Mouse (Mus musculus): ENCODE results near the gene Zfp518b. TPM values are rescaled to one million over a fixed set of nuclear protein-coding genes. Genes with fewer than 3 reads are reported as not detected.

The Zfp518b gene
- polyA plus RNA-seq (2014; fragmentation: Nextera tagmentation; extraction: Ambion mirVana), result 40.6 and 43.0 TPM in 2 replicates

DNA sequence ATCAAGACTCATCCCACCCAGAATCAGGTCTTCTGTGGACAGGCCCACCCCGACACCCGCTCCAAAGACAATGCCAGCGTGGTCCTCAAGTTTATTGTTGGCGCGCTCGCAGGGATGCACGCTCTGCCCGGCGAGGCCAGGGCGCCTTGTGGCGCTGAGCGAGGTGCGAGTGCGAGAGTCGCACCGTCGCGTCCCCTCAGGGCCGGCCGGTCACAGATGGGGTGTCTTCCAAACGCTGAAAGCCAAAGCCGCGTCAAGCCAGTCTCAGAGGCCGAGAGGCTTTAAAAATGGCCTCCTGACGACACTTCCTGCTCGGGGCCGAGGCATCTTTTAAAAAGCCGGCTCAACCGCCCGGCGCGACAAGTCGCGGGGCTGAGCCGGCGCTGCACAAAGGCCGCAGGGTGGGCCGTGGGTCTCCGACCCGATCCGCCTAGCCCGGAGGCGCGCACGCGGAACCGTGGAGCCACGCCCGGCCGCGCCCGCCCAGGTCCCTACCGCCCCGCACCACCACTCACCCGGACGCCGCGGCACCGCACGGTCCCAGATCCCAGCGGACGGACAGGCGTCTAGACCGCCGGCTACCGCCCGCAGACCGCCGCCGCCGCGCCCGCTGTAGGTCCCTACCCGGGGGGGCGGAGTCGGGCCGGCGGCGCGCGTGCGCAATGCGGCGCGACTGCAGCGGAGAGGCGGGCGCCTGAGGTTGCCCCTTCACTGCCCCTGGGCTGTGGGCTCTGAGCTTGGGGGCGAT is at the start of gene Zfp518b:
Gene Zfp518b (minus strand): TSS at position 663 of the 748 bp plus-strand sequence.
- peak; percentile 83 for DNase-seq (ENCODE audit: low spot score)
- Histone ChIP-seq H3K36me3 (replicated peaks; ENCODE audit: control insufficient read depth, insufficient read depth, low read depth, low read length) (peaks cover 13% of the 10 kb centered on the region), H3K4me1 (ENCODE audit: control insufficient read depth, insufficient read depth, low read length) (peaks cover 3% of the 10 kb centered on the region; the same call in 1 of the 2 replicates), H3K9ac (replicated peaks; ENCODE audit: low read length) (peak within 1 kb of the TSS; percentile 95), H3K4me3 (ENCODE audit: low read depth, low read length) (peak within 1 kb of the TSS; percentile 77), H3K27me3 (ENCODE audit: control insufficient read depth, insufficient read depth, low read length) (no peaks in the 10 kb centered on the region), H3K9me3 (replicated peaks; ENCODE audit: control insufficient read depth, low read length) (no peaks in the 10 kb centered on the region), H3K27ac (replicated peaks; ENCODE audit: low read depth, low read length) (peak within 1 kb of the TSS; percentile 78), H3K4me2 (ENCODE audit: low read depth, low read length) (peak within 1 kb of the TSS; percentile 74)
- WGBS, result under 1% methylated on average over 63 of the region's 89 CpGs
- peak; percentile 94 for ATAC-seq (replicated peaks; ENCODE audit: insufficient number of reproducible peaks, low FRiP score, low TSS enrichment, low read depth)

- Histone ChIP-seq H3K27me3 (ENCODE audit: control insufficient read depth, insufficient read depth, low read length) (no peaks in the 10 kb centered on the region), H3K27ac (replicated peaks; ENCODE audit: low read depth, low read length) (no peak overlapping the region), H3K4me3 (ENCODE audit: low read depth, low read length) (no peak overlapping the region), H3K36me3 (replicated peaks; ENCODE audit: control insufficient read depth, insufficient read depth, low read depth, low read length) (no peaks in the 10 kb centered on the region), H3K9me3 (replicated peaks; ENCODE audit: control insufficient read depth, low read length) (no peaks in the 10 kb centered on the region), H3K4me1 (ENCODE audit: control insufficient read depth, insufficient read depth, low read length) (no peaks in the 10 kb centered on the region), H3K9ac (replicated peaks; ENCODE audit: low read length) (no peak overlapping the region), H3K4me2 (ENCODE audit: low read depth, low read length) (no peak overlapping the region)
- DNase-seq (ENCODE audit: low spot score), result no peak
- WGBS, result 67% methylated on average over 11 of the region's 11 CpGs
- no peak for ATAC-seq (replicated peaks; ENCODE audit: insufficient number of reproducible peaks, low FRiP score, low TSS enrichment, low read depth)
These were observed 24.4 kb upstream of the Zfp518b start for GRCm38 (mm10) chr5:38708940-38709581.

DNA sequence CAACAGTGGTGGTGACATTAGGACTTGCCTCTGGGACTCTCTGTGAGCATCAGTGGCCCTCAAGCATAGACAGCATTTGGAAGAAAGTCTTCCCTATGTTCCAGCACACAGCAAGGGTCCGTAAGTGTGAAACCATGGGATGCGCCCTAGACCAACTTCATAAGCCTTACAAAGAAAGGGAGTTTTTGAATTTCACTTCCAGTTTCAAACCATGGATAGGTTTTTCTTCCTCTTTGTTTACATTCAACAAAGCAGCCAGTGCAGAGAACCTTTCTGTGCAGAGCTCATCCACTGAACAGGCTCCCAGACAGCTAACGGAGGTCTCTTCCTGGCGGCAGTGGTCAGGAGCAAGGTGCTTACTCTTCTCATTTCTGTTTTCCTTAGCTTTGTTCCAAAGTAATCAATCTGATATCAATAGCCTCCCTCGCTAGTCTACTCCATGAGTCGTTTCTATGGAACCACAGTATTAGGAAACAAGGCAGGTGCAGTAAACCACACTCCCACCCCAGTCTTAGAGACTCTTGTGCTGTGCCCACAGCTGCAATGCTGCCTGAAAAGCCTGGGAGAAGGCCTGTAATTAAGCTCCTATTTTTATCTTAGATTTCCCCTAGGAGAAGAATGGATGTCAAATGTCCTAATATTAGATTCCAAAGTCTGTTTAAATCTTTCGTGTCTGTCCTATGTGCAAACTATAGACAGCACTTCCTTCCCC is 22.9 kb upstream of the Zfp518b start:
- Histone ChIP-seq H3K27me3 (ENCODE audit: control insufficient read depth, insufficient read depth, low read length) (no peaks in the 10 kb centered on the region), H3K4me1 (ENCODE audit: control insufficient read depth, insufficient read depth, low read length) (no peaks in the 10 kb centered on the region), H3K27ac (replicated peaks; ENCODE audit: low read depth, low read length) (no peak overlapping the region), H3K4me2 (ENCODE audit: low read depth, low read length) (no peak overlapping the region), H3K4me3 (ENCODE audit: low read depth, low read length) (no peak overlapping the region), H3K9ac (replicated peaks; ENCODE audit: low read length) (no peak overlapping the region), H3K9me3 (replicated peaks; ENCODE audit: control insufficient read depth, low read length) (no peaks in the 10 kb centered on the region), H3K36me3 (replicated peaks; ENCODE audit: control insufficient read depth, insufficient read depth, low read depth, low read length) (no peaks in the 10 kb centered on the region)
- no peak for DNase-seq (ENCODE audit: low spot score)
- WGBS, result 85% methylated on average over 7 of the region's 7 CpGs
- ATAC-seq (replicated peaks; ENCODE audit: insufficient number of reproducible peaks, low FRiP score, low TSS enrichment, low read depth), result no peak

DNA sequence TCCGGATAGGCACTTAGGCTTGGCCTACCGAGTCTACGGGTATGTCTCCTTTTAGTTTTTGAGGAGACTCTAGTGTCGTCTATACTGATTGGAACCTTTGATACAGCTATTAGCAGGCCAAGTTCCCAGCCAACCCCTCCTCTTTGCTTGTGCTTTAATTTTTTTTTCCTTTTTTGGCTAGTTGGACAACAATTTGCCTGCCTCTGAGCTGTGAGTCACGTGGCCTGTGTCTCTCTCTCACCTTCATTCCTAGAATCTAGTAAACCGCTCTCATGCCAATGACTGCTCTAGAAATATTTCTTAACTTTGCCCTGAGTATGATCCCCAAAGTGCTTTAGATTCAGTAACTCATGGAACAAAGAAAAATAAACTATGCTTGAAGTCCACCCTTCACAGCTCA is 18.3 kb upstream of the Zfp518b start:
- H3K27me3 ChIP-seq (ENCODE audit: control insufficient read depth, insufficient read depth, low read length), result no peaks in the 10 kb centered on the region
- no peaks in the 10 kb centered on the region for H3K9me3 ChIP-seq (replicated peaks; ENCODE audit: control insufficient read depth, low read length)
- H3K4me3 ChIP-seq (ENCODE audit: low read depth, low read length), result no peak overlapping the region
- 88% methylated on average over 6 of the region's 6 CpGs for whole genome bisulfite sequencing
- DNase-seq (ENCODE audit: low spot score) (no peak), ATAC-seq (replicated peaks; ENCODE audit: insufficient number of reproducible peaks, low FRiP score, low TSS enrichment, low read depth) (no peak)
- no peaks in the 10 kb centered on the region for H3K4me1 ChIP-seq (ENCODE audit: control insufficient read depth, insufficient read depth, low read length)
- no peaks in the 10 kb centered on the region for H3K36me3 ChIP-seq (replicated peaks; ENCODE audit: control insufficient read depth, insufficient read depth, low read depth, low read length)
- H3K27ac ChIP-seq (replicated peaks; ENCODE audit: low read depth, low read length), result no peak overlapping the region
- H3K9ac ChIP-seq (replicated peaks; ENCODE audit: low read length), result no peak overlapping the region
- H3K4me2 ChIP-seq (ENCODE audit: low read depth, low read length), result no peak overlapping the region

DNA sequence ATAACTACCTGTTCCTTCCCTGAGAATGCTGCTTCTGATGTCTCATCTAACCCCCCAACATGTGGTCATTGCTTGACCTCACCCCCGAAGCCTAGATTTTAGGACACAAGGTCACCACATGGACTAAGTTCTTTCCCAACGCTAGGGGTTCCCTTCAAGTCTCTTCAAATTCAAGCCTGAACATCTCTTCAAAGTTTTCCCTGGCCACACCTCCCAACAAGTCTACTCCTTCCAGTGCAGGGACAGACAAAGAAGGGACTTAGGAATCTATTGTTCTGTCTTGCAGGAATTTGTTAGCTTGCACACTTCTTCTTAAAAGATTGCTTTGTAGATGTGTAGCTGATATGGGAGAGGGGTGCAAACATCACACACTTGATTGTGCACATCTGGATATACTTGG is 17.5 kb upstream of the Zfp518b start:
- ATAC-seq (replicated peaks; ENCODE audit: insufficient number of reproducible peaks, low FRiP score, low TSS enrichment, low read depth), result no peak
- WGBS, result 71% methylated on average over 2 of the region's 2 CpGs
- Histone ChIP-seq H3K4me2 (ENCODE audit: low read depth, low read length) (no peak overlapping the region), H3K36me3 (replicated peaks; ENCODE audit: control insufficient read depth, insufficient read depth, low read depth, low read length) (no peaks in the 10 kb centered on the region), H3K9me3 (replicated peaks; ENCODE audit: control insufficient read depth, low read length) (no peaks in the 10 kb centered on the region), H3K27me3 (ENCODE audit: control insufficient read depth, insufficient read depth, low read length) (no peaks in the 10 kb centered on the region), H3K27ac (replicated peaks; ENCODE audit: low read depth, low read length) (no peak overlapping the region), H3K4me3 (ENCODE audit: low read depth, low read length) (no peak overlapping the region), H3K9ac (replicated peaks; ENCODE audit: low read length) (no peak overlapping the region), H3K4me1 (ENCODE audit: control insufficient read depth, insufficient read depth, low read length) (no peaks in the 10 kb centered on the region)
- DNase-seq (ENCODE audit: low spot score), result no peak

GRCm38 (mm10) chr5:38698466-38698865 is 13.8 kb upstream of the Zfp518b start:
- Histone ChIP-seq H3K27ac (replicated peaks; ENCODE audit: low read depth, low read length) (no peak overlapping the region), H3K4me3 (ENCODE audit: low read depth, low read length) (no peak overlapping the region), H3K4me1 (ENCODE audit: control insufficient read depth, insufficient read depth, low read length) (no peaks in the 10 kb centered on the region), H3K27me3 (ENCODE audit: control insufficient read depth, insufficient read depth, low read length) (no peaks in the 10 kb centered on the region), H3K9ac (replicated peaks; ENCODE audit: low read length) (no peak overlapping the region), H3K4me2 (ENCODE audit: low read depth, low read length) (no peak overlapping the region), H3K36me3 (replicated peaks; ENCODE audit: control insufficient read depth, insufficient read depth, low read depth, low read length) (no peaks in the 10 kb centered on the region), H3K9me3 (replicated peaks; ENCODE audit: control insufficient read depth, low read length) (no peaks in the 10 kb centered on the region)
- no peak for ATAC-seq (replicated peaks; ENCODE audit: insufficient number of reproducible peaks, low FRiP score, low TSS enrichment, low read depth)
- no peak for DNase-seq (ENCODE audit: low spot score)
- 73% methylated on average over 5 of the region's 5 CpGs for WGBS

DNA sequence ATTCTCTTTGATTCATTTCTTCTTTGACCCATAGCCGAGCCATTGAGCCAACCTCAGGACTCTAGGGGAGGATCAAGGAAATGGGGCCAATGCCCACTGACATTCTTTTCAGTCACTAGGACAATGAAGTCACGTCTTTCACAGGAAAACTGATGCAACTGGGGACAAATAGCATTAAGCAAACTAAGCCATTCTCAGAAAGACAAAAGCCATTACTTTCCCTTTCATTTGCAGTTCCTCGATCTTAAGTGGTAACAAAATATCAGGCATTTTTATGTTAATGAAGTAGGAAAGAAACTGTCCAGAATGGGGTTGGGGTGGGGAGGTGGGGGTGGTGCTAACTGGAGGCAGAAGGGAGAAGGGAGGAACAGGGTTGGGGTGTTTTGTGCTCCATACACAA is 13.4 kb upstream of the Zfp518b start:
- no peaks in the 10 kb centered on the region for H3K9me3 ChIP-seq (replicated peaks; ENCODE audit: control insufficient read depth, low read length)
- H3K27ac ChIP-seq (replicated peaks; ENCODE audit: low read depth, low read length), result no peak overlapping the region
- H3K4me1 ChIP-seq (ENCODE audit: control insufficient read depth, insufficient read depth, low read length), result no peaks in the 10 kb centered on the region
- no peak overlapping the region for H3K4me3 ChIP-seq (ENCODE audit: low read depth, low read length)
- DNase-seq (ENCODE audit: low spot score) (no peak), ATAC-seq (replicated peaks; ENCODE audit: insufficient number of reproducible peaks, low FRiP score, low TSS enrichment, low read depth) (no peak)
- 40% methylated on average over 3 of the region's 3 CpGs for WGBS
- no peak overlapping the region for H3K9ac ChIP-seq (replicated peaks; ENCODE audit: low read length)
- H3K36me3 ChIP-seq (replicated peaks; ENCODE audit: control insufficient read depth, insufficient read depth, low read depth, low read length), result no peaks in the 10 kb centered on the region
- no peak overlapping the region for H3K4me2 ChIP-seq (ENCODE audit: low read depth, low read length)
- H3K27me3 ChIP-seq (ENCODE audit: control insufficient read depth, insufficient read depth, low read length), result no peaks in the 10 kb centered on the region

All from embryonic facial prominence, embryonic 11.5 days (tissue).